8 mouse cellular contexts compared by ENCODE assay signal in the genomic region with DNA sequence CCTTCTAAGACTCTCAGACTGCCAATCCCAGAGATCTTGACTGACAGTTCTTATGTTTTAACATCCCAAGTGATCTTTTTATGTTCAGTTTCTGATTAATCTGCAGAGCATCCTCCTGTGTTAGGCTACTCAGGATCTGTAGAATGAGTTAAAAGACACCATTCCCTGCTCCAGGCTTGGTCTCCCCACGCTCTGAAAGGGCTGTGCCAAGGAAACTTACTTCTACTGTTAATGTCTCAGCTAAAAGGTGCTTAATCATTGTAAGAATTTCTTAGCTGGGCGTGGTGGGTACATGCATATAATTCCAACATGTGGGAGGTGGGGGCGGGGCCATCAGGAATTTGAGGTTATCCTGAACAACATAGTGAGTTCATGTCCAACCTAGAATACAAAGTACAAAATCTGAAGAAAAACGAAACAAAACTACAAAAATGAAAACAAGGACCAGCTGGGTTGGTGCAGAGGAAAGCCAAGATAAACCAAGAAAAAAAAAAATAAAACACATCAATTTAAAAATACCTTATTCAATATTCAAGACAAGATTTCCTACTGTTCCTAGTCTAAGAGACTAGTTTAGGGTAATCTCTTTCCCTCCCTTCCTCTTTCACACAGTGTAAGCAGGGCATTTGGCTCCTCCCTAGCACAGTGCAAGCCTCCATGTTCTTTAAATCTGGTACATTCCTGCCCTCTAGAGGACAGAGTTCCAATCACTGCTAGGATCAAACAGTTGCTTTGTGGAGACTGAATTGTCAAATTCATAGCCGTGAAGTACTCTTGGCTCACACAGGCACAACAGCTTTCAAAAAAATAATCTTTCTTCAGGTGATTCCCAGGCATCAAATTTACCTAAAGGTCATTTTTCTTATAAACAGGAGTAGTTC.
DNase-seq lines count a peak whose midpoint lies in the region; ATAC-seq and TF ChIP-seq lines count a peak whose summit lies in the region.

No protein-coding gene starts in this region.

- H3K4me1 ChIP-seq in hindbrain, postnatal 0 days (ENCODE audit: insufficient read depth, low read length): no peaks in the 10 kb centered on the region

- peak; percentile 83 for DNase-seq in right cerebral cortex, adult 18-20 months
- DNase-seq in right cerebral cortex, postnatal 25 days: no peak
- DNase-seq in gastrocnemius, postnatal 10 days: peak; percentile 16
- peak; percentile 93 for DNase-seq in hindbrain, postnatal 0 days (ENCODE audit: low spot score)
- peak; percentile 40 to 63 for DNase-seq in layer of hippocampus, postnatal 36 days
- DNase-seq in lung, postnatal 10 days: peak; percentile 89
- peak; percentile 25 for DNase-seq in ovary, postnatal 36 days (ENCODE audit: low spot score)

- H3K27me3 ChIP-seq in hindbrain, postnatal 0 days (ENCODE audit: insufficient read depth, low read length): no peaks in the 10 kb centered on the region

- ATAC-seq in common myeloid progenitor, adult 5-6 weeks (replicated peaks; ENCODE audit: low read depth, poor library complexity, severe bottlenecking): peak; percentile 97
- peak; percentile 95 for ATAC-seq in hindbrain, postnatal 0 days

- no peak overlapping the region for H3K4me2 ChIP-seq in hindbrain, postnatal 0 days (ENCODE audit: low read depth, low read length)

- H3K27ac ChIP-seq in hindbrain, postnatal 0 days: no peak overlapping the region

- no peaks in the 10 kb centered on the region for H3K36me3 ChIP-seq in hindbrain, postnatal 0 days (ENCODE audit: insufficient read depth, low read length)

- no peaks in the 10 kb centered on the region for H3K9me3 ChIP-seq in hindbrain, postnatal 0 days (ENCODE audit: low read length)

- WGBS in hindbrain, postnatal 0 days: 54% methylated on average over 5 of the region's 5 CpGs

- TF ChIP-seq CTCF in hindbrain, postnatal 0 days (IDR thresholded peaks at IDR 0.05; ENCODE audit: low read depth): peak; percentile 83

- no peak overlapping the region for H3K4me3 ChIP-seq in hindbrain, postnatal 0 days (ENCODE audit: low read length)

- H3K9ac ChIP-seq in hindbrain, postnatal 0 days (replicated peaks; ENCODE audit: low read length): no peak overlapping the region
